Mouse (Mus musculus) liver, adult 2 months (tissue): ENCODE measurements around the gene Gm20481.

ENCODE experiments used
- CTCF ChIP-seq: fragments of 200-500 bp; IDR thresholded peaks from 2 replicates; pipeline ENCODE4 v1.5.1; 2011; ENCODE audit warnings: low read depth, low read length, control low read depth
- POLR2A ChIP-seq: fragments of 200-500 bp; IDR thresholded peaks from 2 replicates; pipeline ENCODE4 v1.6.1; 2011; ENCODE audit warnings: low read length, control low read depth; ENCODE audit not compliant: insufficient read depth; ENCODE audit errors: extremely low read depth

DNA sequence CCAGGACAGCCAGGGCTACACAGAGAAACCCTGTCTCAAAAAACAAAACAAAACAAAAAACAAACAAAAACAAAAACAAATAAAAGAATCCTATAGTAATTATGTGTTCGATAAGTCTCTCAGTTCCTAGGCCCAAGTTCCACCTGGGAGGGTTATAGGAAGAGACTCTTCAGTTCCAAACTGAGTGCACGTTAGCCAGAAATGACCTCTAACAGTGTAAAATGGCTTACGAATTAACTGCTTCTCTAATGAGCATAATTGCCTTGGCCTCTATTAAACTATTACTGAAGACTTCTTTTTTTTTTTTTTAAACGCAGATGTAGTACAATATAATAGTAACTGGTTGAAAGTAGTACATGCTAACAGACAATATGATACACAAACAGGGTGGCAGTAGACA, 15.8 kb upstream of the Gm20481 start:
- TF ChIP-seq CTCF (no peak), POLR2A (no peak)
